Mouse (Mus musculus) ovary, postnatal 36 days (tissue): ENCODE data around the gene Dmrt2.

Experiments used
- DNase-seq: peaks from one replicate; pipeline ENCODE4 v3.0.0; 2022; ENCODE audit warnings: low spot score, mixed read lengths

Dmrt2 gene

DNA sequence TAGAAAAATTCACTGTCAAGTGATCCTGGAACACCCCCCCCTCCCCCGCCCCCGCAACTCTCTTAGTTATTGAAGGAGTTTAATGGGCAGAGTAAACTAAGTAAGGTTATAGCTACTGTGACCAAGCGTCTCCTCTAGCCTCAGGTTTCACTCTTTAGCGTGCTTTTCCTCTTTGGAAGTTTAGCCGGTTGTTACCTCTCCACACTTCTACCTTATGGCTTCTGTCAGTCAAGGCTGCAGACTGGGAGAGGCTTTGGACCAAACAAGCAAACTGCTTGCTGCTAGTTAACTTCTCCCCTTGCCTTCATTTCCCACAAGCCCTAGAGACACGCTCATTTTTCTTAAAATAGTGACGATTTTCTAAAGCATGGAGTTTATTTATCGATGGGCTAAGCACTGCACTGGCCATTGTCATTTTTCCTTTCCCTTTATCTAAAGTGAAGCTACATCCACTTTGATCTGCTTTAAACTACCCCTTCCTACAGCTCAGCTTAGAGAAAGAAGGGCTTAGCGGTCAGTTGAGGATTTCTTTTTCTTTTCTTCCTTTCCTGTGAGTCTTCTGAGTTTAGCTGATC, 3.7 kb downstream of the Dmrt2 start:
- no peak for DNase-seq

DNA sequence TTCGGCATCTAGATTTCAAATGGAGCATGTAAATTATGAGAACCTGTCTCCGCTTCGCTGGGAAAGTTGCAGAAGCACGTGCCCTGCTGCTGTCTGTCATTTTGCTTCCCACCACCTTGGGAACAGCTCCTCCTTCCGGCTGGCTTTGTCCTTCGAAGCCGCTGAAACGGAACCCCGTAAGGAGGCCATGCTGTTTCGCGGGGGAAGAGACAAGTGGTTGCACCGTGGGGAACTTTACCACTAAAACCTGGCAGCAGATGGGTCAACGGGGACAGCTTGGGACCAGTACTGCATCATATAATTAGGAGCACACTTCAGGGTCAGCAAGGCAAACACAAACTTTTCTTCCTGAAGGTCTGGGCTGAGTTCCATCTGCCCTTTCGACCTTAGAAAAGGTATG, 26.6 kb downstream of the Dmrt2 start:
- no peak for DNase-seq

- peak; percentile 35 for DNase-seq
Observed at GRCm38 (mm10) chr19:25713382-25713781, 41.2 kb downstream of the Dmrt2 start.

- DNase-seq: no peak
Observed at GRCm38 (mm10) chr19:25714927-25715326, 42.7 kb downstream of the Dmrt2 start.

DNA sequence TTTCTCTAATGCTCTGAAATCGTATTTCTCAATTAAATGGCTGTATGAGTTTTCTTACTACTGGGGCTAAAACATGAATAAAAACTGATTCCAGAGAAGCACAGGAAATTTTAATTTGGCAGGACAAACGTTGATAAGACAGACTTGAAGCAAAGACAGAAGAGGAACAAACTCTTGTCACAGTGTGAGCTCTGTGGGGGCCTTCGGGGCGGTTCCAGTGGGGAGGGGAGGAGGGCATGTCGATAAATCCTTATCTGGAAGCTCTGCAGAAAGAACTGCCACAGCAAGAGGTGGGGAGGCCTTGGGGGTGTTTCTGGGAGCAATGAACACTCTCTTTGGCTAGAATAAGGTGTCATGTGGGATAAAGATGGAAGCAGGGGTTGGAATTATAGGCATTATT, 50.4 kb downstream of the Dmrt2 start:
- DNase-seq: no peak
